Mouse (Mus musculus) heart, postnatal 25 days (tissue): ENCODE measurements around the gene Cltc. TPM values are rescaled to one million over a fixed set of nuclear protein-coding genes. Genes with fewer than 3 reads are reported as not detected.
"Not testable (repeated sequence)": the region's sequence is repeated elsewhere in the genome, so short reads cannot be mapped to it uniquely, and the experiment has no call there.

Experiments
- DNase-seq: peaks from one replicate; pipeline ENCODE4 v3.0.0; 2022; ENCODE audit warnings: low spot score
- intact Hi-C: fragments of 180-260 bp; cut with DNase I; formaldehyde crosslinking; loops from one replicate; pipeline ENCODE4 v1.15.1; 2025
- total RNA-seq, 2 experiments: library from RNA; stranded (reverse); gene quantifications; 2 replicates each; pipeline ENCODE4 v1.2.3; 2021

Cltc gene
- total RNA-seq, 2 experiments from 2014 or later: 136 to 155 TPM

GRCm38 (mm10) chr11:86741505-86741904 is 15.9 kb downstream of the Cltc start:
- DNase-seq: no peak
- intact Hi-C loops: no loop called here

- intact Hi-C loops: no loop called here
- DNase-seq: no peak
These were observed 17.9 kb downstream of the Cltc start for GRCm38 (mm10) chr11:86739470-86739869.

- no peak for DNase-seq
- intact Hi-C loops: no loop called here
These were observed 18.4 kb downstream of the Cltc start for GRCm38 (mm10) chr11:86738956-86739355.

GRCm38 (mm10) chr11:86738308-86738707 is 19.1 kb downstream of the Cltc start:
- DNase-seq, intact Hi-C loops: not testable (repeated sequence)

GRCm38 (mm10) chr11:86737301-86738000 is 19.9 kb downstream of the Cltc start:
- intact Hi-C loops: no loop called here
- no peak for DNase-seq

GRCm38 (mm10) chr11:86734993-86735392 is 22.4 kb downstream of the Cltc start:
- intact Hi-C loops: no loop called here
- DNase-seq: no peak

GRCm38 (mm10) chr11:86734241-86734939 is 23.0 kb downstream of the Cltc start:
- intact Hi-C loops: no loop called here
- DNase-seq: no peak

GRCm38 (mm10) chr11:86731443-86731842 is 25.9 kb downstream of the Cltc start:
- no peak for DNase-seq
- intact Hi-C loops: no loop called here

GRCm38 (mm10) chr11:86725607-86726006 is 31.8 kb downstream of the Cltc start:
- DNase-seq: no peak
- intact Hi-C loops: no loop called here

GRCm38 (mm10) chr11:86724982-86725381 is 32.4 kb downstream of the Cltc start:
- no peak for DNase-seq
- intact Hi-C loops: no loop called here

GRCm38 (mm10) chr11:86724004-86724403 is 33.4 kb downstream of the Cltc start:
- intact Hi-C loops: no loop called here
- no peak for DNase-seq

GRCm38 (mm10) chr11:86719390-86719789 is 38.0 kb downstream of the Cltc start:
- intact Hi-C loops: loop anchor here (2.0 kb wide), 1 partner anchor 15 kb away; no protein-coding TSS in a partner anchor
- no peak for DNase-seq

- no peak for DNase-seq
- intact Hi-C loops: loop anchor here (2.0 kb wide), 1 partner anchor 14 kb away; no protein-coding TSS in a partner anchor
These were observed 39.0 kb downstream of the Cltc start for GRCm38 (mm10) chr11:86718369-86718768.

- intact Hi-C loops: loop anchor here (2.0 kb wide), 1 partner anchor 13 kb away; no protein-coding TSS in a partner anchor
- no peak for DNase-seq
These were observed 39.9 kb downstream of the Cltc start for GRCm38 (mm10) chr11:86717306-86718065.

- no peak for DNase-seq
- intact Hi-C loops: no loop called here
These were observed 42.8 kb downstream of the Cltc start for GRCm38 (mm10) chr11:86714606-86715005.

GRCm38 (mm10) chr11:86701151-86701550 is 56.2 kb downstream of the Cltc start:
- no peak for DNase-seq

GRCm38 (mm10) chr11:86695461-86695860 is 61.9 kb downstream of the Cltc start:
- intact Hi-C loops: no loop called here
- no peak for DNase-seq

More at GRCm38 (mm10) chr11:86701151-86701550, 56.2 kb downstream of the Cltc start:
- intact Hi-C loops: no loop called here

GRCm38 (mm10) chr11:86692546-86692945 is 64.8 kb downstream of the Cltc start:
- no peak for DNase-seq
- intact Hi-C loops: no loop called here

- intact Hi-C loops: no loop called here
- DNase-seq: no peak
These were observed 65.4 kb downstream of the Cltc start for GRCm38 (mm10) chr11:86691956-86692355.

GRCm38 (mm10) chr11:86691482-86691881 is 65.9 kb downstream of the Cltc start:
- no peak for DNase-seq
- intact Hi-C loops: no loop called here

- intact Hi-C loops: no loop called here
- DNase-seq: no peak
These were observed 67.0 kb downstream of the Cltc start for GRCm38 (mm10) chr11:86690383-86690782.
